Mouse (Mus musculus): ENCODE data around the gene Dynlt1c. TPM values are rescaled to one million over a fixed set of nuclear protein-coding genes. Genes with fewer than 3 reads are reported as not detected.
"Not testable (repeated sequence)": the region's sequence is repeated elsewhere in the genome, so short reads cannot be mapped to it uniquely, and the experiment has no call there.

The Dynlt1c gene
- total RNA-seq (2021): 10 to 100 TPM; 20.5 TPM

GRCm38 (mm10) chr17:6601204-6601911, at the start of gene Dynlt1c:
TSS of gene Dynlt1c (plus strand) at chr17:6601671.
- intact Hi-C loops (cut with DNase I): not testable (repeated sequence)
- peak in 1 of 2 experiments; percentile 55 for DNase-seq (ENCODE audit: low spot score in 2 of 2)

- DNase-seq (ENCODE audit: low spot score in 2 of 2); intact Hi-C loops (cut with DNase I): not testable (repeated sequence)
These were observed 47.7 kb upstream of the Dynlt1c start for GRCm38 (mm10) chr17:6553798-6554197.

GRCm38 (mm10) chr17:6554243-6554642, 47.2 kb upstream of the Dynlt1c start:
- intact Hi-C loops (cut with DNase I); DNase-seq (ENCODE audit: low spot score in 2 of 2): not testable (repeated sequence)

DNA sequence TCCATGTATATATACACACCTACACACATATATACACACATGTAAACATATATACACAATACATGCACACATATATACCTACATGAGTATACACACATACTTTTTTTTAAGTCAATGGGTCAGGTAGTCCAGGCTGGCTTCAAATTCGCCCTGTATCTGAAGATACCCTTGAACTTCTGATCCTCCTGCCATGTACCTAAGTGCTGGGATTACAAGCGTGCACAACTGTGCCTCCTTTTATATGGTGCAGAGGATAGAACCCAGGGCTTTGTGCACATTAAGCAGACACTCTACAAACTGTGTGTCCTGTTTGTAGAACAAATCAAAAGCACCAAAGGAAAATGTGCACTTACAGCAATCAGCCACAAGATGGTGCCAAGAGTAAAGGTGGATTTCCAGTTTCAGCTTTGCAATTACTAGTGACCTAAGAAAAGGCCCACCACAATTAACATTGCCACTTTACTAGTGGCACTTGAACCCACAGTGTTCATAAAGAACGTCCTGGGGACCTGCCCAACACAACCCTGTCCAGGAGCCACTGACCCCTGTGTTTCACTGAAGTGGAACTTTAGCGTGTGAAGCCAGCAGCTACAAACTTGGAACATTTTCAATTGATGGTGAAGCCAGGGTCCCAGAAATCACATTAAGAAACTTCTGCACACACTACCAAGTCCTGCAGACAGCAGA, 41.9 kb upstream of the Dynlt1c start:
- intact Hi-C loops (cut with DNase I); DNase-seq (ENCODE audit: low spot score in 2 of 2): not testable (repeated sequence)

GRCm38 (mm10) chr17:6564866-6565265, 36.6 kb upstream of the Dynlt1c start:
- intact Hi-C loops (cut with DNase I); DNase-seq (ENCODE audit: low spot score in 2 of 2): not testable (repeated sequence)

GRCm38 (mm10) chr17:6567908-6568307, 33.6 kb upstream of the Dynlt1c start:
- DNase-seq (ENCODE audit: low spot score in 2 of 2); intact Hi-C loops (cut with DNase I): not testable (repeated sequence)

DNA sequence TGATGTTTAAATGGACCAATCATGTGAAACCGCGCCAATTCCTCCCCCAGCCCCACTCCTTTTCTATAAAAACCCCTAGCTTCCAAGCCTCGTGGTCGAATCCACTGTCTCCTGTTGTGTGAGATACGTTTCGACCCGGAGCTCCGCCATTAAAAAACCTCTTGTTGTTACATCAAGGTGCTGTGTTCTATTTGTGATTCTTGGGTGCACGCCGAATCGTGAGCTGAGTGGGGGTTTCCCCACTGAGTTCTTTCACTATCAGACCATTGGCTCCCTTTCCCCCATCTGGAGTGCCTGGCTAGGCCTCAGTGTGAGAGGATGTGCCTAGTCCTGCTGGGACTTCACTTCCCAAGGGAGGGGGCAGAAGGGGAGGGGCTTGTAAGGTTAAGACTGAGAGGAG, 30.2 kb upstream of the Dynlt1c start:
- intact Hi-C loops (cut with DNase I); DNase-seq (ENCODE audit: low spot score in 2 of 2): not testable (repeated sequence)

GRCm38 (mm10) chr17:6572202-6572601, 29.3 kb upstream of the Dynlt1c start:
- DNase-seq (ENCODE audit: low spot score in 2 of 2); intact Hi-C loops (cut with DNase I): not testable (repeated sequence)

DNA sequence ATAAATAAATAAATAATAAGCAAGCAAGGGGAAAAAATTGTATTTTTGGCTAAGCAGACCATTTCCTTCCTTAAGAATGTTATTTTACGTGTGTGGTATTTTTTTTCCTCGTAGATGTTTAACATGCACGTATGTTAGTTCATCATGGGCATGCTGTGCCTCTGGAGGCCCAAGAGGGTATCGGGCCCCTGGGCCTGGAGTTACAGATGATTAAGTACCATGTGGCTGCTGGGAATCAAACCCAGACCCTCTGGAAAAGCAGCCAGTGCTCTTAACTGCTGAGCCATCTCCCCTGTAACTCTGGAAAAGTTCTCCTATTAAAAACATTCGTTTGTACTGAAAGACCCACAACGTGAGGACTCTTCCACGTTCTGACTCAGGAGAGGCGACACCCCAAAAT, 26.1 kb upstream of the Dynlt1c start:
- intact Hi-C loops (cut with DNase I); DNase-seq (ENCODE audit: low spot score in 2 of 2): not testable (repeated sequence)

GRCm38 (mm10) chr17:6588672-6589071, 12.8 kb upstream of the Dynlt1c start:
- intact Hi-C loops (cut with DNase I); DNase-seq (ENCODE audit: low spot score in 2 of 2): not testable (repeated sequence)

DNA sequence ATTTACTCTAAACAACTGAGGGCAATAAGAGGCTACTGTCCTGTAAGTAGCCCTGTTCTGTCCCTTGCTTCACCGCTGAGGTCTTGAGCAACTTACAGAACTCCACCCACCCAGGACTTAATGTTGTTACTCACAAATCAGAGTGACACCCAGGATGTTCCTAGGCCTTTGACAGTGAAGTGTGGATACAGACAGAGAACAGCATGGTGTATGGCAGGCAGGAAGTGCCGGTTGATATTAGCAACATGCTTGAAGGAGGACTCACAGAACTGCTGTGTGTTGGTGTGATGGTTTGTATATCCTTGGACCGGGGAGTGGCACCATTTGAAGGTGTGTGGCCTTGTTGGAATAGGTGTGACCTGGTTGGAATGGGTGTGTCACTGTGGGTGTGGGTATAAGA, 9.4 kb upstream of the Dynlt1c start:
- intact Hi-C loops (cut with DNase I): not testable (repeated sequence)

GRCm38 (mm10) chr17:6593896-6594295, 7.6 kb upstream of the Dynlt1c start:
- DNase-seq (ENCODE audit: low spot score in 2 of 2); intact Hi-C loops (cut with DNase I): not testable (repeated sequence)

More for the DNA sequence above, 9.4 kb upstream of the Dynlt1c start:
- DNase-seq (ENCODE audit: low spot score in 2 of 2): not testable (repeated sequence)

- intact Hi-C loops (cut with DNase I); DNase-seq (ENCODE audit: low spot score in 2 of 2): not testable (repeated sequence)
These were observed 5.5 kb upstream of the Dynlt1c start for GRCm38 (mm10) chr17:6595776-6596497.

GRCm38 (mm10) chr17:6598356-6598755, 3.1 kb upstream of the Dynlt1c start:
- intact Hi-C loops (cut with DNase I); DNase-seq (ENCODE audit: low spot score in 2 of 2): not testable (repeated sequence)

- DNase-seq (ENCODE audit: low spot score in 2 of 2): peak in 1 of 2 experiments; percentile 78
These were observed 1.1 kb upstream of the Dynlt1c start for GRCm38 (mm10) chr17:6600216-6600911.

DNA sequence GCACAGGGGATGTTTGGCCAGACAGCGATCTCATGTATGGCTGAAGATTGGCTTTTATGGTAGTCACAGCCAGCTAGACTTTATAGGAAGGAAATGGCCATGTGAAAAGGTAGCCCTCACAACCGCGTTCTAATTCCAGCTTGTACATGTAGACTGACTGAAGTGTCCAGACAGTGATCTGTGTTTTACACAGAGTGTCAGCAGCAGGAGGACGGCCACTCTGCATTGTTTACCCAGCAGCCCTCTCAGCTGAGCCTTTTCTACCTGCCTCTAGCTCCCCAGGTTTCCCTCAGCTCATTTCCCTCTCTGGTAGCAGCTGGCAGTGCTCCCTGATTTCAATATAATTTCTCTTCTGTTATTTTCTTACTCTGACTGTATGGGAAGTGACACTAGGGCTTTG, 734 bp downstream of the Dynlt1c start:
- intact Hi-C loops (cut with DNase I); DNase-seq (ENCODE audit: low spot score in 2 of 2): not testable (repeated sequence)

More at GRCm38 (mm10) chr17:6600216-6600911, 1.1 kb upstream of the Dynlt1c start:
- intact Hi-C loops (cut with DNase I): not testable (repeated sequence)

GRCm38 (mm10) chr17:6605347-6605746, 3.9 kb downstream of the Dynlt1c start:
- peak in 1 of 2 experiments; percentile 33 for DNase-seq (ENCODE audit: low spot score in 2 of 2)
- intact Hi-C loops (cut with DNase I): not testable (repeated sequence)

GRCm38 (mm10) chr17:6613524-6613923, 12.1 kb downstream of the Dynlt1c start:
- DNase-seq (ENCODE audit: low spot score in 2 of 2); intact Hi-C loops (cut with DNase I): not testable (repeated sequence)

GRCm38 (mm10) chr17:6614316-6614715, 12.8 kb downstream of the Dynlt1c start:
- DNase-seq (ENCODE audit: low spot score in 2 of 2); intact Hi-C loops (cut with DNase I): not testable (repeated sequence)
